Mouse (Mus musculus) G1E (cell line): Measurements from ENCODE around the gene Tox2. TPM values are rescaled to one million over a fixed set of nuclear protein-coding genes. Genes with fewer than 3 reads are reported as not detected.
A peak's percentile ranks its signal among the peaks of the same experiment; 100 is the strongest.

Experiments
- ATAC-seq: 2 replicates; pipeline ENCODE4 v1.8.0; 2016; ENCODE audit warnings: mild to moderate bottlenecking; ENCODE audit not compliant: insufficient number of reproducible peaks, poor library complexity, low FRiP score, severe bottlenecking; ENCODE audit errors: extremely low read depth
- DNase-seq: peaks from one replicate; pipeline ENCODE4 v3.0.0; 2012; ENCODE audit warnings: low spot score
- H3K27me3 ChIP-seq: 2 replicates; pipeline ENCODE4 v1.6.1; 2012; ENCODE audit warnings: mild to moderate bottlenecking, low read length, inconsistent platforms; ENCODE audit not compliant: insufficient read depth
- H3K36me3 ChIP-seq: replicated peaks from 2 replicates; pipeline ENCODE3; 2012; ENCODE audit warnings: mild to moderate bottlenecking, inconsistent platforms
- H3K4me1 ChIP-seq: 2 replicates; pipeline ENCODE4 v1.6.1; 2012; ENCODE audit warnings: low read depth, low read length, inconsistent platforms, mixed read lengths; ENCODE audit not compliant: insufficient read depth
- H3K4me3 ChIP-seq: 2 replicates; pipeline ENCODE4 v1.5.1; 2012; ENCODE audit warnings: low read depth, mild to moderate bottlenecking, inconsistent platforms, low read length, moderate library complexity, mixed read lengths
- H3K9me3 ChIP-seq: replicated peaks from 2 replicates; pipeline ENCODE4 v1.6.1; 2012; ENCODE audit warnings: inconsistent platforms
- CTCF ChIP-seq: IDR thresholded peaks from 2 replicates; pipeline ENCODE4 v1.5.1; 2012; ENCODE audit warnings: low read depth, low read length, inconsistent platforms, mixed read lengths
- GATA1 ChIP-seq: IDR thresholded peaks from 2 replicates; pipeline ENCODE4 v1.6.1; 2012; ENCODE audit warnings: borderline replicate concordance, low read length, inconsistent platforms, mixed read lengths
- GATA2 ChIP-seq: IDR thresholded peaks from 2 replicates; pipeline ENCODE4 v1.6.1; 2012; ENCODE audit warnings: low read depth, low read length, inconsistent platforms, borderline replicate concordance
- POLR2AphosphoS5 ChIP-seq: IDR thresholded peaks from 2 replicates; pipeline ENCODE4 v1.6.1; 2012; ENCODE audit warnings: low read depth, low read length, inconsistent platforms; ENCODE audit not compliant: insufficient replicate concordance
- TAL1 ChIP-seq: conservative IDR thresholded peaks from 2 replicates; pipeline ENCODE4 v1.6.1; 2012; ENCODE audit warnings: low read depth, low read length, inconsistent platforms, mixed read lengths
- polyA plus RNA-seq: library from polyadenylated mRNA; stranded (reverse); fragments of >175 nt; gene quantifications from 2 replicates; pipeline ENCODE4 v1.2.3, GENCODE M21; 2012
- total RNA-seq, 2 experiments: library from RNA; stranded (forward) in 1 of 2; stranded (reverse) in 1 of 2; fragments of 200-1000 nt in 1 of 2; fragments of >200 nt in 1 of 2; fragmentation: Nextera tagmentation in 1 of 2; gene quantifications; 2 replicates each; pipeline ENCODE4 v1.2.3; 2014 to 2017

Gene Tox2
- total and polyA plus RNA-seq, 3 experiments: not detected

- H3K4me1 ChIP-seq: no peaks in the 10 kb centered on the region
- ATAC-seq (no peak), DNase-seq (no peak)
- H3K4me3 ChIP-seq: no peak overlapping the region
- no peaks in the 10 kb centered on the region for H3K36me3 ChIP-seq
- H3K27me3 ChIP-seq: 0 out of 2 replicates have a peak, but pooled peaks cover 2% of the 10 kb centered on the region
- no peaks in the 10 kb centered on the region for H3K9me3 ChIP-seq
- TF ChIP-seq POLR2AphosphoS5 (no peak), TAL1 (no peak)
Observed at GRCm38 (mm10) chr2:163239945-163240344, 37.0 kb downstream of the Tox2 start.

- no peak overlapping the region for H3K4me3 ChIP-seq
- no peaks in the 10 kb centered on the region for H3K36me3 ChIP-seq
- no peaks in the 10 kb centered on the region for H3K9me3 ChIP-seq
- no peak for ATAC-seq
- H3K27me3 ChIP-seq: 0 out of 2 replicates have a peak, but pooled peaks cover 2% of the 10 kb centered on the region
- TF ChIP-seq GATA2: no peak
- TF ChIP-seq POLR2AphosphoS5: no peak
- TF ChIP-seq GATA1: no peak
- DNase-seq: no peak
- no peaks in the 10 kb centered on the region for H3K4me1 ChIP-seq
Observed at GRCm38 (mm10) chr2:163241867-163242266, 38.9 kb downstream of the Tox2 start.

DNA sequence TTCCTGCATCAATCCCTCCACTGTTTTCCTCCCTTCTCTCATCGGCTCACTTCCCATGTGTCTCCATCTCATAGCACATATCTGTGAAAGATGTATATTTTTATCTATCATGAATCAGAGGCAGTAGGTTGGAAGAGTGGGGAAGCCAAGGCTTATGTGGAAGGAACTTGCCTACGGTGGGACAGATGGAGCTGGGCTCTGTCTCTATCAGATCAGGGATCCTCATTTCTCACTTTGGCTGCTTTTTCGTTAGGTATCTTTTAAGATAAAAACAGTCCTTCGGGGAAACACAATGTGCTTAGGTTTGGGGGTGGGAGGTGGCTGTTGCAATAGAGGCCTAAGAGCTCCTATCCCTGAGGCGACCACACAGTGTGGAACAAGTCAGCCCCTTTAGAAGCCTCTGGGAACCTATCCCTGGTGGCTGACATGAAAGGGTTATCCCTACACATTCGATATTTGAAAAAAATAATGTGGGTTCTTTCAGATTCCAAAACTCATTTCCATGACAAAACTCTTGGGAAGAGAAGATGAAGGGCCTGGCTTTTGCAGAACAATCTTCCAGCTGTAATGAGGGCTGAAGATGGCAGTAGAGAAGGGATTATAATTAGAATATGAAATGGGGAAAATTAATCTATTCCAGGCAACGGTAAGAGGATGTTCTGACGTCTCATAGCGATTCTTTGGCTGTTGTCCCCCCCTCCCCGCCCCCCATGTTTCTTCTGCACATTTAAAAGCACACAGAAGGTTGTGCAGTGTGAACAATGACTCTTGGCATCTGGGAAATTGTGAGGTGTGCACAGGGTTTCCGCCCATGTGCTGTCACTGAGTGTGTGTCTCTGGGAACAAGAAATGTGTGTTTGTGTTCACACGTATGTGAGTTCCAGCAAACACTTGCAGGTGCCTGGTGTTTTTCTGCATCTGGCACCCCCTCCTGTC lies 41.3 kb downstream of the Tox2 start:
- Histone ChIP-seq H3K4me3 (no peak overlapping the region), H3K36me3 (no peaks in the 10 kb centered on the region), H3K27me3 (0 out of 2 replicates have a peak, but pooled peaks cover 2% of the 10 kb centered on the region), H3K4me1 (no peaks in the 10 kb centered on the region), H3K9me3 (no peaks in the 10 kb centered on the region)
- TF ChIP-seq GATA1: no peak
- TF ChIP-seq POLR2AphosphoS5: no peak
- no peak for TF ChIP-seq GATA2
- DNase-seq (no peak), ATAC-seq (no peak)

GRCm38 (mm10) chr2:163248912-163249311 lies 46.0 kb downstream of the Tox2 start:
- no peak for ATAC-seq
- Histone ChIP-seq H3K9me3 (no peaks in the 10 kb centered on the region), H3K4me1 (no peaks in the 10 kb centered on the region), H3K4me3 (no peak overlapping the region), H3K36me3 (no peaks in the 10 kb centered on the region), H3K27me3 (no peaks in the 10 kb centered on the region)
- TF ChIP-seq GATA1: no peak
- TF ChIP-seq CTCF: no peak
- no peak for DNase-seq

- DNase-seq: peak; percentile 9
- no peaks in the 10 kb centered on the region for H3K27me3 ChIP-seq
- TF ChIP-seq CTCF: no peak
- no peak for TF ChIP-seq GATA2
- TF ChIP-seq POLR2AphosphoS5: no peak
- no peak for TF ChIP-seq GATA1
- TF ChIP-seq TAL1: no peak
Observed at GRCm38 (mm10) chr2:163252645-163253044, 49.7 kb downstream of the Tox2 start.

GRCm38 (mm10) chr2:163253248-163254099 lies 50.5 kb downstream of the Tox2 start:
- TF ChIP-seq GATA1: no peak
- TF ChIP-seq CTCF: no peak
- no peak for TF ChIP-seq GATA2
- no peak for TF ChIP-seq TAL1
- TF ChIP-seq POLR2AphosphoS5: no peak
- Histone ChIP-seq H3K36me3 (no peaks in the 10 kb centered on the region), H3K27me3 (no peaks in the 10 kb centered on the region), H3K4me1 (no peaks in the 10 kb centered on the region), H3K4me3 (no peak overlapping the region), H3K9me3 (no peaks in the 10 kb centered on the region)
- no peak for ATAC-seq
- DNase-seq: no peak

More at GRCm38 (mm10) chr2:163252645-163253044, 49.7 kb downstream of the Tox2 start:
- Histone ChIP-seq H3K4me1 (no peaks in the 10 kb centered on the region), H3K4me3 (no peak overlapping the region), H3K9me3 (no peaks in the 10 kb centered on the region), H3K36me3 (no peaks in the 10 kb centered on the region)
- no peak for ATAC-seq
